16 mouse cellular contexts compared by ENCODE assay signal in the genomic region with DNA sequence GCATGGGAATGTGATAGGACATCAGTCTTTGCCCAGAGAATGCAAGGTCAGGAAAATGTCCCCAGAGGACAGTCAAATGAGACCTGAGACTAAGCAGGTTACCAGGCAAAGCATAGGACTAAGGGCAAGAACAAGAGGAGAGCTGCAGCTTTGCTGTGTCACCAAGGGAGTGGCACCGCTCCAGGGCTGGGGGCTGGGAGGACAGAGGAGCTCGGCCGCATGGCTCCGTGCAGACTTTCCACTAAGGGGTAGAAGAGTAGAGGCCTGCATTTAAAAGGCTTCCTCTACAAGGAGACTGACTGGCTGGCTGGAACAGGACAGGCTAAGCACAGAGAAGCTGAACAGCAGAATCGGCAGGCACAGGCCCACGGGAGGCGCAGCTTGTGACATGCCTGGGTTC. TPM values are rescaled to one million over a fixed set of nuclear protein-coding genes. Genes with fewer than 3 reads are reported as not detected.
DNase-seq lines count a peak whose midpoint lies in the region; ATAC-seq and TF ChIP-seq lines count a peak whose summit lies in the region.
"Had no signal": no experiment of that assay in that cellular context is flagged by ENCODE, and none has a peak within 500 bp of the region (broad histone marks: within the 10 kb centered on the region; RNA-seq: fewer than 3 reads in every experiment).

No protein-coding gene starts in this region.

- intact Hi-C loops in heart, adult 2 months (cut with DNase I) = no loop called here

- H3K36me3 ChIP-seq in heart, embryonic 13.5 days = 0 out of 2 replicates have a peak, but pooled peaks cover 2% of the 10 kb centered on the region
- H3K36me3 ChIP-seq in heart, adult 2 months (ENCODE audit: control insufficient read depth, insufficient read depth, low read length) = no peaks in the 10 kb centered on the region
- H3K36me3 ChIP-seq in midbrain, embryonic 12.5 days = peaks cover 18% of the 10 kb centered on the region
- H3K36me3 ChIP-seq in midbrain, postnatal 0 days (ENCODE audit: insufficient read depth, low read length) = peaks cover 9% of the 10 kb centered on the region
- peaks cover 7% of the 10 kb centered on the region for H3K36me3 ChIP-seq in hindbrain, embryonic 16.5 days (ENCODE audit: control insufficient read depth, insufficient read depth, low read length)
- H3K36me3 ChIP-seq: lung, embryonic 15.5 days; midbrain, embryonic 15.5 days had no signal

- no peak for TF ChIP-seq POLR2A in heart, adult 2 months (IDR thresholded peaks at IDR 0.05; ENCODE audit: insufficient read depth, low read depth, low read length)

- H3K27me3 ChIP-seq in heart, embryonic 13.5 days (replicated peaks) = 0 out of 2 replicates have a peak, but pooled peaks cover 9% of the 10 kb centered on the region
- no peaks in the 10 kb centered on the region for H3K27me3 ChIP-seq in heart, adult 2 months (ENCODE audit: control insufficient read depth, insufficient read depth, low read length)
- H3K27me3 ChIP-seq in midbrain, embryonic 12.5 days = no peaks in the 10 kb centered on the region
- no peaks in the 10 kb centered on the region for H3K27me3 ChIP-seq in midbrain, postnatal 0 days (ENCODE audit: insufficient read depth, low read length)
- H3K27me3 ChIP-seq in hindbrain, embryonic 16.5 days (replicated peaks; ENCODE audit: control insufficient read depth, insufficient read depth, low read length) = no peaks in the 10 kb centered on the region
- H3K27me3 ChIP-seq: lung, embryonic 15.5 days; midbrain, embryonic 15.5 days had no signal

- H3K27ac ChIP-seq in heart, embryonic 13.5 days (replicated peaks) = no peak overlapping the region
- H3K27ac ChIP-seq in heart, adult 2 months = no peak overlapping the region
- H3K27ac ChIP-seq in midbrain, embryonic 12.5 days (replicated peaks) = 0 out of 2 replicates have a peak overlapping the region, but pooled peaks have one; percentile 16
- no peak overlapping the region for H3K27ac ChIP-seq in midbrain, postnatal 0 days (ENCODE audit: low read depth, low read length)
- peak overlapping the region; percentile 34; the same call in 1 of the 2 replicates for H3K27ac ChIP-seq in hindbrain, embryonic 16.5 days (ENCODE audit: low read depth, low read length)
- H3K27ac ChIP-seq: lung, embryonic 15.5 days; midbrain, embryonic 15.5 days had no signal

- H3K4me2 ChIP-seq in heart, embryonic 13.5 days = no peak overlapping the region
- H3K4me2 ChIP-seq in midbrain, embryonic 12.5 days (replicated peaks) = no peak overlapping the region
- no peak overlapping the region for H3K4me2 ChIP-seq in midbrain, postnatal 0 days (ENCODE audit: low read depth, low read length, poor library complexity, severe bottlenecking)
- H3K4me2 ChIP-seq in hindbrain, embryonic 16.5 days (ENCODE audit: low read length) = no peak overlapping the region
- H3K4me2 ChIP-seq: lung, embryonic 15.5 days; midbrain, embryonic 15.5 days had no signal

- 64% methylated on average over 7 of the region's 7 CpGs for WGBS in heart, embryonic 13.5 days
- WGBS in heart, adult 2 months = 62% methylated on average over 7 of the region's 7 CpGs
- 84% methylated on average over 7 of the region's 7 CpGs for WGBS in midbrain, embryonic 12.5 days
- 72% methylated on average over 7 of the region's 7 CpGs for WGBS in midbrain, postnatal 0 days
- WGBS in hindbrain, embryonic 16.5 days = 63% methylated on average over 7 of the region's 7 CpGs

- TF ChIP-seq CTCF in heart, adult 2 months (IDR thresholded peaks at IDR 0.05) = no peak
- no peak for TF ChIP-seq CTCF in midbrain, postnatal 0 days (IDR thresholded peaks at IDR 0.05)

- H3K4me1 ChIP-seq in heart, embryonic 13.5 days = peaks cover 19% of the 10 kb centered on the region
- H3K4me1 ChIP-seq in heart, adult 2 months (ENCODE audit: control insufficient read depth, insufficient read depth, low read length) = peaks cover 11% of the 10 kb centered on the region
- H3K4me1 ChIP-seq in midbrain, embryonic 12.5 days = peaks cover 22% of the 10 kb centered on the region
- peaks cover 22% of the 10 kb centered on the region for H3K4me1 ChIP-seq in midbrain, postnatal 0 days (ENCODE audit: insufficient read depth, low read length)
- H3K4me1 ChIP-seq in hindbrain, embryonic 16.5 days (ENCODE audit: control insufficient read depth, insufficient read depth, low read depth, low read length) = peaks cover 27% of the 10 kb centered on the region

- H3K9me3 ChIP-seq in heart, embryonic 13.5 days = no peaks in the 10 kb centered on the region
- H3K9me3 ChIP-seq in midbrain, embryonic 12.5 days = no peaks in the 10 kb centered on the region
- no peaks in the 10 kb centered on the region for H3K9me3 ChIP-seq in midbrain, postnatal 0 days (ENCODE audit: low read length)
- no peaks in the 10 kb centered on the region for H3K9me3 ChIP-seq in hindbrain, embryonic 16.5 days (ENCODE audit: control insufficient read depth, low read length)
- H3K9me3 ChIP-seq: lung, embryonic 15.5 days; midbrain, embryonic 15.5 days had no signal

- no peak for ATAC-seq in heart, embryonic 13.5 days (ENCODE audit: extremely low read depth, insufficient number of reproducible peaks, low FRiP score, low TSS enrichment)
- ATAC-seq in midbrain, embryonic 12.5 days (ENCODE audit: low FRiP score, low read depth) = no peak
- ATAC-seq in midbrain, postnatal 0 days (ENCODE audit: low FRiP score) = no peak
- ATAC-seq in hindbrain, embryonic 16.5 days = no peak
- ATAC-seq: intestine, postnatal 0 days; midbrain, embryonic 15.5 days had no signal

- H3K79me2 ChIP-seq in heart, adult 2 months (replicated peaks; ENCODE audit: control insufficient read depth, insufficient read depth, low read length) = no peaks in the 10 kb centered on the region

- no peak overlapping the region for H3K4me3 ChIP-seq in heart, embryonic 13.5 days
- no peak overlapping the region for H3K4me3 ChIP-seq in heart, adult 2 months
- H3K4me3 ChIP-seq in midbrain, embryonic 12.5 days = no peak overlapping the region
- no peak overlapping the region for H3K4me3 ChIP-seq in midbrain, postnatal 0 days (ENCODE audit: low read depth, low read length)
- H3K4me3 ChIP-seq in hindbrain, embryonic 16.5 days (ENCODE audit: low read length) = no peak overlapping the region
- H3K4me3 ChIP-seq: lung, embryonic 15.5 days; midbrain, embryonic 15.5 days had no signal

- peak overlapping the region; percentile 1; the same call in 1 of the 2 replicates for H3K9ac ChIP-seq in heart, embryonic 13.5 days
- H3K9ac ChIP-seq in heart, adult 2 months (ENCODE audit: low read depth, low read length) = no peak overlapping the region
- H3K9ac ChIP-seq in midbrain, embryonic 12.5 days (replicated peaks) = no peak overlapping the region
- no peak overlapping the region for H3K9ac ChIP-seq in midbrain, postnatal 0 days (replicated peaks; ENCODE audit: low read length, poor library complexity, severe bottlenecking)
- H3K9ac ChIP-seq in hindbrain, embryonic 16.5 days (ENCODE audit: low read depth, low read length) = peak overlapping the region; percentile 35
- H3K9ac ChIP-seq: lung, embryonic 15.5 days; midbrain, embryonic 15.5 days had no signal

- TF ChIP-seq EP300 in heart, adult 2 months (IDR thresholded peaks at IDR 0.05; ENCODE audit: insufficient read depth, low read depth, low read length) = no peak

- DNase-seq in adrenal gland, postnatal 10 days = peak; percentile 42
- no peak for DNase-seq in adrenal gland, postnatal 25 days
- no peak for DNase-seq in heart, adult 2 months
- DNase-seq in midbrain, postnatal 0 days (ENCODE audit: low spot score) = no peak
- no peak for DNase-seq in urinary bladder, postnatal 25 days (ENCODE audit: low spot score)
- DNase-seq: adrenal gland, postnatal 36 days; right cerebral cortex, postnatal 25 days had no signal

RNA-seq across cellular contexts. Expression of a gene that starts 6.7 kb away (rescaled TPM):
- 100 to 1,000 TPM in 1 of 2 experiments, 10 to 100 TPM in 1; 67.9 to 106 TPM for total RNA-seq in adrenal gland, postnatal 10 days (2021)
- total RNA-seq in adrenal gland, postnatal 25 days (2021) = 22.7 and 27.4 TPM in 2 replicates
- 12.3 TPM in 2 replicates for polyA plus RNA-seq in heart, embryonic 13.5 days (2015; fragmentation: Nextera tagmentation; extraction: Ambion mirVana)
- 10 to 100 TPM; 35.0 to 48.8 TPM for total RNA-seq in heart, adult 2 months (2021)
- 73.7 and 89.2 TPM in 2 replicates for polyA plus RNA-seq in heart, adult 2 months (2012; rRNA removed)
- 86.8 and 94.2 TPM in 2 replicates for polyA plus RNA-seq in midbrain, embryonic 12.5 days (2016; fragmentation: Nextera tagmentation; extraction: Ambion mirVana)
- 75.0 and 82.8 TPM in 2 replicates for total RNA-seq in midbrain, postnatal 0 days (2014; rRNA removed)
- polyA plus RNA-seq in midbrain, postnatal 0 days (2015; fragmentation: Nextera tagmentation; extraction: Ambion mirVana) = 159 and 164 TPM in 2 replicates
- 246 and 256 TPM in 2 replicates for polyA plus RNA-seq in hindbrain, embryonic 16.5 days (2015; fragmentation: Nextera tagmentation; extraction: Ambion mirVana)

RNA-seq across cellular contexts. Expression of a gene that starts 32.1 kb away (rescaled TPM):
- 10 to 100 TPM; 15.1 to 18.4 TPM for total RNA-seq in adrenal gland, postnatal 10 days (2021)
- total RNA-seq in adrenal gland, postnatal 25 days (2021) = 17.7 and 20.6 TPM in 2 replicates
- polyA plus RNA-seq in heart, embryonic 13.5 days (2015; fragmentation: Nextera tagmentation; extraction: Ambion mirVana) = 21.8 and 22.3 TPM in 2 replicates
- total RNA-seq in heart, adult 2 months (2021) = 10 to 100 TPM; 13.0 to 13.3 TPM
- polyA plus RNA-seq in heart, adult 2 months (2012; rRNA removed) = 37.5 and 40.5 TPM in 2 replicates
- polyA plus RNA-seq in midbrain, embryonic 12.5 days (2016; fragmentation: Nextera tagmentation; extraction: Ambion mirVana) = 29.9 and 30.9 TPM in 2 replicates
- 32.9 and 47.2 TPM in 2 replicates for total RNA-seq in midbrain, postnatal 0 days (2014; rRNA removed)
- 27.3 and 27.9 TPM in 2 replicates for polyA plus RNA-seq in midbrain, postnatal 0 days (2015; fragmentation: Nextera tagmentation; extraction: Ambion mirVana)
- polyA plus RNA-seq in hindbrain, embryonic 16.5 days (2015; fragmentation: Nextera tagmentation; extraction: Ambion mirVana) = 39.0 and 40.2 TPM in 2 replicates

RNA-seq across cellular contexts. Expression of a gene that starts 51.2 kb away (rescaled TPM):
- 1 to 10 TPM; 3.3 to 3.8 TPM for total RNA-seq in adrenal gland, postnatal 10 days (2021)
- 3.8 and 6.1 TPM in 2 replicates for total RNA-seq in adrenal gland, postnatal 25 days (2021)
- 0.08 and 0.28 TPM in 2 replicates for polyA plus RNA-seq in heart, embryonic 13.5 days (2015; fragmentation: Nextera tagmentation; extraction: Ambion mirVana)
- total RNA-seq in heart, adult 2 months (2021) = under 1 TPM; 0.45 to 0.47 TPM
- 0.67 and 0.94 TPM in 2 replicates for polyA plus RNA-seq in heart, adult 2 months (2012; rRNA removed)
- 3.4 and 3.6 TPM in 2 replicates for polyA plus RNA-seq in midbrain, embryonic 12.5 days (2016; fragmentation: Nextera tagmentation; extraction: Ambion mirVana)
- 0.28 and 0.93 TPM in 2 replicates for total RNA-seq in midbrain, postnatal 0 days (2014; rRNA removed)
- 0.86 and 0.99 TPM in 2 replicates for polyA plus RNA-seq in midbrain, postnatal 0 days (2015; fragmentation: Nextera tagmentation; extraction: Ambion mirVana)
- polyA plus RNA-seq in hindbrain, embryonic 16.5 days (2015; fragmentation: Nextera tagmentation; extraction: Ambion mirVana) = 0.44 and 0.60 TPM in 2 replicates
- total RNA-seq: neutrophil, adult 5-6 weeks had no signal

RNA-seq across cellular contexts. Expression of a gene that starts 51.3 kb away (rescaled TPM):
- under 1 TPM; 0.15 to 0.33 TPM for total RNA-seq in adrenal gland, postnatal 10 days (2021)
- total RNA-seq in adrenal gland, postnatal 25 days (2021) = not detected in 2 replicates
- not detected in 2 replicates for polyA plus RNA-seq in heart, embryonic 13.5 days (2015; fragmentation: Nextera tagmentation; extraction: Ambion mirVana)
- under 1 TPM; 0.13 to 0.25 TPM for total RNA-seq in heart, adult 2 months (2021)
- 0.08 and 0.15 TPM in 2 replicates for polyA plus RNA-seq in heart, adult 2 months (2012; rRNA removed)
- polyA plus RNA-seq in midbrain, embryonic 12.5 days (2016; fragmentation: Nextera tagmentation; extraction: Ambion mirVana) = not detected in 2 replicates
- total RNA-seq in midbrain, postnatal 0 days (2014; rRNA removed) = 0.09 and 0.16 TPM in 2 replicates
- polyA plus RNA-seq in midbrain, postnatal 0 days (2015; fragmentation: Nextera tagmentation; extraction: Ambion mirVana) = 0.27 TPM in 2 replicates
- polyA plus RNA-seq in hindbrain, embryonic 16.5 days (2015; fragmentation: Nextera tagmentation; extraction: Ambion mirVana) = 0.27 TPM in 1 of 2 replicates, not detected in the other
- total RNA-seq: adrenal gland, postnatal 36 days; left cerebral cortex, adult 18-20 months; neutrophil, adult 5-6 weeks had no signal
- polyA plus RNA-seq: frontal cortex, adult 2 months; lung, embryonic 15.5 days; midbrain, embryonic 15.5 days had no signal

RNA-seq across cellular contexts. Expression of a gene that starts 54.0 kb away (rescaled TPM):
- 1 to 10 TPM; 1.9 to 2.5 TPM for total RNA-seq in adrenal gland, postnatal 10 days (2021)
- 0.15 TPM in 1 of 2 replicates, not detected in the other for total RNA-seq in adrenal gland, postnatal 25 days (2021)
- 1.2 and 1.5 TPM in 2 replicates for polyA plus RNA-seq in heart, embryonic 13.5 days (2015; fragmentation: Nextera tagmentation; extraction: Ambion mirVana)
- under 1 TPM in 1 of 2 experiments, not detected in 1; 0.23 TPM for total RNA-seq in heart, adult 2 months (2021)
- 0.08 and 0.32 TPM in 2 replicates for polyA plus RNA-seq in heart, adult 2 months (2012; rRNA removed)
- 20.1 and 23.5 TPM in 2 replicates for polyA plus RNA-seq in midbrain, embryonic 12.5 days (2016; fragmentation: Nextera tagmentation; extraction: Ambion mirVana)
- total RNA-seq in midbrain, postnatal 0 days (2014; rRNA removed) = 0.57 and 0.88 TPM in 2 replicates
- polyA plus RNA-seq in midbrain, postnatal 0 days (2015; fragmentation: Nextera tagmentation; extraction: Ambion mirVana) = 1.3 and 1.9 TPM in 2 replicates
- 6.9 and 8.8 TPM in 2 replicates for polyA plus RNA-seq in hindbrain, embryonic 16.5 days (2015; fragmentation: Nextera tagmentation; extraction: Ambion mirVana)
- total RNA-seq: left cerebral cortex, adult 18-20 months; neutrophil, adult 5-6 weeks had no signal

Comparison
In these comparisons a context has a peak if more than half of its experiments do, and no peak if none do; other contexts are left out.
1. H3K27ac ChIP-seq: peak in midbrain, embryonic 12.5 days (single experiment) and hindbrain, embryonic 16.5 days (single experiment); none in heart, embryonic 13.5 days (single experiment), heart, adult 2 months (single experiment) and midbrain, postnatal 0 days (single experiment).
2. H3K9ac ChIP-seq: peak in heart, embryonic 13.5 days (single experiment) and hindbrain, embryonic 16.5 days (single experiment); none in heart, adult 2 months (single experiment), midbrain, embryonic 12.5 days (single experiment) and midbrain, postnatal 0 days (single experiment).